Mouse (Mus musculus): ENCODE measurements around the gene Fat2.
A peak's percentile ranks its signal among the peaks of the same experiment; 100 is the strongest.

Fat2 gene

GRCm38 (mm10) chr11:55329868-55330772, 6.2 kb downstream of the Fat2 start:
- no peak for DNase-seq (ENCODE audit: low read depth, low spot score)

GRCm38 (mm10) chr11:55327558-55328409, 8.6 kb downstream of the Fat2 start:
- DNase-seq (ENCODE audit: low read depth, low spot score): no peak

DNA sequence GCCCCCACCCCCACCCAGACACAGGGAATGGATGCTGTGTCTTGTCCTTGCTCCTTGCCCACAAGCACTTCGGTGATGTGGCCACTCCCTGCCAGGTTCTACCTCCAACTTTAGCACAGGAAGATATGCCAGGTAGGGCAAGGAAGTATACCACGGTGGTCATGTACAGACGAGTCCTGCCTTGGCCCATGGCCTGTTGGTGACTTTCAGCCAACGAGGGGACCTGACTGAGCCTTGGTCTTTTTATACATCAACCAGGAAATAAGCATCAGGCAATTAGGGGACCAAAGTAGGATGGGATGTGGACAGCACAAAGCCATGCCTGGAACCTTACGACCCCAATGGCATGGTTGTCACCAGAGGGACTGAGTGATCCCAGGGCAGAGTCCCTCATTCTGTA, 9.3 kb downstream of the Fat2 start:
- no peak for DNase-seq (ENCODE audit: low read depth, low spot score)

GRCm38 (mm10) chr11:55326211-55326610, 10.2 kb downstream of the Fat2 start:
- DNase-seq (ENCODE audit: low read depth, low spot score): no peak

DNA sequence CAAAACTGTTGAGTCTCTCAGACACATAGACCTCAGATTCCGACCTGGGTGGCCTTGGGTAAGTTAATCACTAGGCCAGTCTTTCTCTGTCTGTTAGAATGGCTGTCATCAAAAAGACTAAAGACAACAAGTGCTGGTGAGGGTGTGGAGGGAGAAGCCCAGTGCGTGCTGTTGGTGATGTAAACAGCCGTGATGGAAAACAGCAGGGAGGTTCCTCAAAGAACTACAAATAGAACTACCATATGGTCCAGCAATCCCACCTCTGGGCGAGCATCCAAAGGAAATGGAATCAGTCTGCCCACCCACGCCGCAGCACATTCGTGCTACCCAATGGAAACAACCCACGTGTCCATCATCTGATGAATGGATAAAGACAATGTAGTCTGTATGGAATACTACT, 12.5 kb downstream of the Fat2 start:
- peak; percentile 92 for DNase-seq (ENCODE audit: low read depth, low spot score)

GRCm38 (mm10) chr11:55320990-55321389, 15.4 kb downstream of the Fat2 start:
- DNase-seq (ENCODE audit: low read depth, low spot score): no peak

DNA sequence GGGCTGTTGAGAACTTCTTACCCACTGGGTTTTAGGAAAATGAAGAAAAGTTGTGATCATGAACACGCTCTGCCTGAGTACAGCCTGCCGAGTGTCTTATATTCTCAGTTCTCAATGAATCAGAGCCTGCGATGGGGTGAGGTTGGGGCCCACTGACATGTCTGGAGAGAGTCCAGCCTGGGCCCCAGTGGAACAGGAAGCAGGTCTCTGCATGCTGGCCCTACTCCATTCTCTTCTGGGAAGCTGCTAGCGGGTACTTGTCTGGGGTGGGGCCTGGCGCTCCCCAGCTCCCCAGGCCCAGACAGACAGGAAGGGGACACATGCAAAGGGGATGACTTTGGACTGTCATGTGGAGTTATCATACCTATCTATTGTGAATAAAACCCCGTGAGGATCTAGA, 20.4 kb downstream of the Fat2 start:
- no peak for DNase-seq (ENCODE audit: low read depth, low spot score)

DNA sequence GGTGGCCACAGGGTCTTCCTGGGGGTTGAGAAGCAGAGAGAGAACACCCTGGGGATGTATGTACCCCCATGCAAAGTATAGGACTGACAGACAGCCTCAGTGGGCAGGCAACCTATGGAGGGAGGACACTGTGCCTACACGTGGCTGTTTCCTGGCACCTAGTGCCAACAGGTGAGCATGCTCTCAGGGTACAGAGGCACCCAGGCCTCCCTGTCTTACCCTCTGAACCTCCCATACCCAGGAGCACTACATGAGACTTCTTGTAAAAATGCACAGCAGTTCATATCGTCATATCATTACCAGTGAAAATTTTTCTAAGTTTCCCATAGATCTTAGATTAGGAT, 21.7 kb downstream of the Fat2 start:
- no peak for DNase-seq (ENCODE audit: low read depth, low spot score)

DNA sequence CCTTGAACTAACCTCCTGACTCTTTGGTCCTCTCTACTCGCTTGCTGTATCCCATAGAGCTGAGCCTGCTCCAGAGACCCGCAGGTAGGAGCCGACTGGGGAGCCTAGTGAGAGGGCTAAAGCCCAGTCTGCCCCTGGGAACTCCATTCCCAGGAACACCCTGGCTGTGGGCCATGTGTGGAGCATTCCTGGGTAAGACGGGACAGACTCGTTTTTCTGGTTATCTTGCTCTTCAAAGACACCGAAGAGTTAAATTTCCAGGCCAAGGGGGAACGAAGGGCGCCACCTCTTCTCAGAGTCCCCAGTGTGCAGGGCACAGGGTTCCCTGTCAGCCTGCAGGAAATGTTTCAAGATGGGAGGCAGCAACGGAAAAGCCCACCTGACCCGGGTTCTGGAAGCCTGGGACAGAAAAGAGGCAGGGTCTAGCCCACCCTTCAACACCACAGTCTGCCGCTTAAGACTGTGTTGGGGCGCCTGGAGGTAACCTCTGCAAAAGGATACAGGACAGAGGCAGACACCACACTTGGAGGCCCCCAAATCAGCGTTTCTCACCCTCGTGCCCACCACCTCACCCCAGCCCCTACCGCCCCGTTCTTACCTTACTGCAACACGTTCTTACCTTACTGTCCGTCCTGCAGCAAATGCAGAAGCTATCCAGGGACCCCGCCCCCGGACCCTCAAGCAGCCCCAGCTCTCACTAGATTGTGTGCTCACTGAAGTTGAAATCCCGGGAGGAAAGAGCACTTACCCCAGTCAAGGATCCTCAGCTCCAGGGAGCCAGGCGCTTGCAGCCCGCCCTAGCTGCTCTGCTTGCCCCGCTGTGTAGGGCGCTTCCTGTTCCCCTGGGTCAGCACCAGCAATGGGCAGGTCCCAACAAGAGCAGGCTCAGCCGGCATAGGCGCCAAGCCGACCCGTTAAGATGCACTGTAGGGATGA, 22.3 kb downstream of the Fat2 start:
- DNase-seq (ENCODE audit: low read depth, low spot score): no peak

DNA sequence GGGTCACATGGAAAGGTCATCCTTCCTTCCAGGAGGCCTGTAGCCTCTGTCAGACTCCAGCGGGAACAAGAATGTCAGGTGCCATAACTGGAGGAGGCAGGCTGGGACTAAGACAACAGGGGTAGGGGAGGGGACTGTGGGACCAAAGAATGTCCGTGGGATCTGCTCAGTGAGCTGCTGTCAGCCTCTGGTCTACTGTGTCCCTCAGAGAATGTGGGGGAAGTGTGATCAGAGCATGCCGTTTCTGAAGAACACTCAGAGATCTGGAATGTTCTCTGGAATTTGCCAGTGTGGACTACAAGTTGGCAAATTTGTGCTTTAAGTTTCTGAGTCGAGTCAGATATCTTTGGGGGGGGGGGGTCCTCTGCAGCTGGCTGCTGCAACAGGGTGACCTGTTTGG, 34.0 kb downstream of the Fat2 start:
- no peak for DNase-seq (ENCODE audit: low read depth, low spot score)

DNA sequence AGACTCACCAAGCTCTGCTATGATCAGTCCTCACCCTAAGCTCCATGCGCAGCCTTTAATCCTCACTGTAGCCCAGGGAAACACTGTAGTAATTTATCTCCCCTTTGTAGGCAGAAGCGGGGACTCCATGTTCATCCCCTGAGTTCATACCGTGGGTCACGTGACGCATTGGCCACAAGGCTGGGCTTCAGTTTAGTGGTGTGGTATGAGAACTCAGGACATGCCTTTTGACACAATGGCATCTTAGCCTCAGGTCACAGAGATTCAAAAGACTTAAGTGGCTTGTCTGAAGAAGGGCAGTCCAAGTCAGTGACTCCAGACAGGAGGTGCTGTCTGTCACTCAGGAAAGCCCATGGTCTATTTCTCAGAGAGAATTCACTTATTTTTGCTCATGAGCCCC, 43.2 kb downstream of the Fat2 start:
- DNase-seq (ENCODE audit: low read depth, low spot score): no peak

DNA sequence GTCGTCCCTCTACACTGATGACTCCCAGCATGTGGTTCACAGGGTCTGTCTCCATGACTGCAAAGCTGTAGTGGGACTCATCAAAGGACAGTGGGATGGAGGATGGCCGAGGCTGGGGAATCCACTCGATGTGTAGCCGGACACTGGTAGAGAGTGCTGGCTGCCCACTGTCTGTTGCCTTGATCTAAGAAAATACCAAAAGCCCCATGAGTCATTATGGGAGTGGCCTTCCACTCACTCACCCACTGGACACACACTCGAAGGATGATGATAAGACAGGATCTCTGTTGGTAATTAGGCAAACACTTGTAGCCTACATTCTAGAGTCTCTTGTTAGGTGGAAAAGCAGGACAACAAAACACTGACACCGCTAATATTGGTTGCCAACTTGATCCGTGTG, 44.5 kb downstream of the Fat2 start:
- DNase-seq (ENCODE audit: low read depth, low spot score): no peak

DNA sequence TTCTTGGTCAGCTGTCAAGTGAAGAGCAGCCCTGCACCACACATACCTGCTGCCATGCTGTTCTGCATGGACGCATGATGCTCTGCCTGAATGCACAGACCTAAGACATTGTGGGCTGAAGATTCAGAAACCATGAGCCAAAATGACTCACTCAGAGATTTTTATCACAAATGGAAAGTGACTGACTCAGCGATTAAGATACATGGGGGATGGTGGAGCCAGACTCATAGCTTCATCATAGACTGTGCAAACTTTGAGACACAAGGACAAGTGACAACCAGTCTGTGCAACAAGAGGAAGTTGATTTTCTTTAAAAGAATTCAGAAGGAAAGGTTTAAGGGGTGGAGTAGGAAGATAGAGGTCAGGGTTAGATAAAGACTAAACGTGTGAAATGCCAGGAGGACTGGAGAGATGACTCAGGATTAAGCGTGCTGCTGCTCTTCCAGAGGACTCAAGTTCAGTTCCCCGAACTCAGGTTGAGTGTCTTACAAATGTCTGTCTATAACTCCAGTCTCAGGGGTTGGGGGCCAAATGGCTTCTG, 46.4 kb downstream of the Fat2 start:
- no peak for DNase-seq (ENCODE audit: low read depth, low spot score)

DNA sequence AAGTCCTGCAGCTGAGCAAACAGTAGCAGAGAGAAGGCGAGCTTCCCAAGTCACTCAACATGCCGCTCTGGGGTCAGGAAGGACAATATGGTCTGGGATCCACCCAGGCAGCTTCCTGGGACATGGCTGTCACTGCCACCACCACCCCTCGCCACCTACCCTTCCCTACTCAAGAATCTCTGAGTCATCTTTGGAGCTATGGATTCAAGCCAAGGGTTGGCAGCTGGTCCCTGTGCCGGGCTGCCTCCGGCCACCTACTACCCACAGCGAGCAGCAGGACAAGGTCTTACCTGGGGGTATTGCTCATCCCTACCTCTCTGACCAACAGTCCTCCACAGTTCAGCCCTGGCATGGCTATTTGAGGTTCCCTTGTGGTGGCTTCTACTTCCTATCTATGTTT, 61.6 kb downstream of the Fat2 start:
- DNase-seq (ENCODE audit: low read depth, low spot score): no peak

DNA sequence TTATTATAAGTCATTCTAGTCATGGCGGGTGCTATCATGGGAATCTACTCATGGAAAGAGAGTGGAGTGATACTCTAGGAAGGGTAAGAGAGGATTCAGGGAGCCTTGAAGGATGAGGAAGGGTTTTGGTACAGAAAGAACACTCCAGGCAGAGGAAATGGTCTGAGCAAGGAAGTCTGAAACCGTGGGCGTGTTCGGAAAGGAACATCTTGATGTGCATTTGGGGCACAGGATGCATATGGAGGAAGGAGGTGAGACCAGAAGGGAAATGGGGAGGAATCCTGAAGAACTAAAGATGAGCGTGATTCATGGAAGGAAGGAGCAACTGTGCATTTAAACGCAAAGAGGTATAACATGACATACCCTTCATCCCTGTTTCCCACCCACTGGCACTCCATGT, 67.8 kb downstream of the Fat2 start:
- no peak for DNase-seq (ENCODE audit: low read depth, low spot score)

GRCm38 (mm10) chr11:55265647-55266046, 70.7 kb downstream of the Fat2 start:
- DNase-seq (ENCODE audit: low read depth, low spot score): no peak

GRCm38 (mm10) chr11:55264318-55264717, 72.0 kb downstream of the Fat2 start:
- DNase-seq (ENCODE audit: low read depth, low spot score): no peak

DNA sequence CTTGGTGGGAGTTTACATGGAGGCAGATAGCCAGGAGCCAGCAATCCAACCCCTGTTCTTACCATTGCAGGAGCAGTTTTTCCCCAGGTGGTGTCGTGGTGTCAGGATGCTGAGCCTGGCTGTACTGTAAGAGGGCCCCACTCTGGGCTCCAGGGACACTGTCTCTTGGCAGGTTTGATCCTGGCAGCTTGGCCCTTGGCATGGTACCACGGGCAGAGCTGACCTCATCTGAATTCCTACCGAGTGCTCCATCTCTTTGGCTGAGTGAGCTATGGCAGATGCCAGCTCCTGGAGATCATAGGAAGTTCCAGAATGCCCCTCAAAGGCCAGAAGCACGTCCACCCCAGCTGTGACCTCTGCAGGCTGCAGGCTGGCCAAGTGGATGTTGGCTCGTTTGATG, 74.4 kb downstream of the Fat2 start:
- no peak for DNase-seq (ENCODE audit: low read depth, low spot score)

DNA sequence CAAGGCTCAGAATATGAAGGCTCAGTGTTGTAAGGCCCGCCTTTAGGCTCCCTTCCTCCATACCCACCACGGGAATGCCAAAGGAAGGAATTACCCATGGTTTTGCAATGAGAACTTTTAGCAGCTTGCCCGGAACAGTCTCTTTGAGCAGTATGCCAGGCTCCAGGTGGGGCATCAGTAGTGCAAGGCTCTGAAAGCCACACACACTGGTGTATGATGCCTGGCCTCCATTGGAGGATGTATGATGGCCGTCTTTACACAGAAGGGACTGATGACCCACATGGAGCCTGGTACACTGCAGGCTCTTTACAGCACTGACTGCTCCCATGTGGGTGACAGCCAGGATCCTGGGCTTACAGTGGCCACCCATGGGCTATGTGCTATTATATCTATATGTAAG, 75.3 kb downstream of the Fat2 start:
- DNase-seq (ENCODE audit: low read depth, low spot score): no peak

- no peak for DNase-seq (ENCODE audit: low read depth, low spot score)
Observed at GRCm38 (mm10) chr11:55253391-55253790, 83.0 kb downstream of the Fat2 start.

GRCm38 (mm10) chr11:55250527-55250926, 85.8 kb downstream of the Fat2 start:
- no peak for DNase-seq (ENCODE audit: low read depth, low spot score)

GRCm38 (mm10) chr11:55240556-55240955, 95.8 kb downstream of the Fat2 start:
- DNase-seq (ENCODE audit: low read depth, low spot score): peak; percentile 49
